Mouse (Mus musculus): ENCODE measurements at regions not wholly inside any gene's neighbourhood (a gene's known extent, or its start where the extent isn't known, plus 50 kb on each side); places are given as distances from the start of the nearest gene placed in this dataset.

- DNase-seq (ENCODE audit: low spot score): no peak
Observed at GRCm38 (mm10) chr10:117515039-117515438, 114.3 kb upstream of the Cpm start.

GRCm38 (mm10) chr10:117513925-117514546, 115.3 kb upstream of the Cpm start:
- DNase-seq (ENCODE audit: low spot score): no peak

- no peak for DNase-seq (ENCODE audit: low spot score)
Observed at GRCm38 (mm10) chr10:117512424-117513257, 116.7 kb upstream of the Cpm start.

- no peak for DNase-seq (ENCODE audit: low spot score)
Observed at GRCm38 (mm10) chr10:117511483-117512406, 117.6 kb upstream of the Cpm start.

- no peak for DNase-seq (ENCODE audit: low spot score)
Observed at GRCm38 (mm10) chr10:117510529-117511482, 118.5 kb upstream of the Cpm start.

- no peak for DNase-seq (ENCODE audit: low spot score)
Observed at GRCm38 (mm10) chr10:117510224-117510486, 119.1 kb upstream of the Cpm start.

GRCm38 (mm10) chr10:117509431-117510223, 119.7 kb upstream of the Cpm start:
- no peak for DNase-seq (ENCODE audit: low spot score)

- DNase-seq (ENCODE audit: low spot score): no peak
Observed at GRCm38 (mm10) chr10:117506252-117506992, 122.9 kb upstream of the Cpm start.

GRCm38 (mm10) chr10:117505529-117505928, 123.8 kb upstream of the Cpm start:
- no peak for DNase-seq (ENCODE audit: low spot score)

GRCm38 (mm10) chr10:117505057-117505456, 124.2 kb upstream of the Cpm start:
- DNase-seq (ENCODE audit: low spot score): no peak

GRCm38 (mm10) chr10:117504267-117504902, 124.6 kb upstream of the Cpsf6 start:
- DNase-seq (ENCODE audit: low spot score): no peak

- no peak for DNase-seq (ENCODE audit: low spot score)
Observed at GRCm38 (mm10) chr10:117503222-117504184, 123.7 kb upstream of the Cpsf6 start.

- DNase-seq (ENCODE audit: low spot score): no peak
Observed at GRCm38 (mm10) chr10:117502731-117503130, 122.9 kb upstream of the Cpsf6 start.

- DNase-seq (ENCODE audit: low spot score): no peak
Observed at GRCm38 (mm10) chr10:117502135-117502534, 122.3 kb upstream of the Cpsf6 start.

- no peak for DNase-seq (ENCODE audit: low spot score)
Observed at GRCm38 (mm10) chr10:117501426-117501825, 121.6 kb upstream of the Cpsf6 start.

GRCm38 (mm10) chr10:117500457-117501108, 120.8 kb upstream of the Cpsf6 start:
- no peak for DNase-seq (ENCODE audit: low spot score)

GRCm38 (mm10) chr10:117499864-117500453, 120.1 kb upstream of the Cpsf6 start:
- no peak for DNase-seq (ENCODE audit: low spot score)
